Mouse (Mus musculus) frontal cortex, postnatal 36 days (tissue): Measurements from ENCODE around the gene Cct6b.
A peak's percentile ranks its signal among the peaks of the same experiment; 100 is the strongest.
"Not testable (repeated sequence)": the region's sequence is repeated elsewhere in the genome, so short reads cannot be mapped to it uniquely, and the experiment has no call there.

Experiments
- DNase-seq, 2 experiments: peaks; one replicate each; pipeline ENCODE4 v3.0.0; 2022; ENCODE audit warnings: low spot score in 2 of 2

Cct6b gene

GRCm38 (mm10) chr11:82705082-82705481 is 59.0 kb downstream of the Cct6b start:
- no peak for DNase-seq

DNA sequence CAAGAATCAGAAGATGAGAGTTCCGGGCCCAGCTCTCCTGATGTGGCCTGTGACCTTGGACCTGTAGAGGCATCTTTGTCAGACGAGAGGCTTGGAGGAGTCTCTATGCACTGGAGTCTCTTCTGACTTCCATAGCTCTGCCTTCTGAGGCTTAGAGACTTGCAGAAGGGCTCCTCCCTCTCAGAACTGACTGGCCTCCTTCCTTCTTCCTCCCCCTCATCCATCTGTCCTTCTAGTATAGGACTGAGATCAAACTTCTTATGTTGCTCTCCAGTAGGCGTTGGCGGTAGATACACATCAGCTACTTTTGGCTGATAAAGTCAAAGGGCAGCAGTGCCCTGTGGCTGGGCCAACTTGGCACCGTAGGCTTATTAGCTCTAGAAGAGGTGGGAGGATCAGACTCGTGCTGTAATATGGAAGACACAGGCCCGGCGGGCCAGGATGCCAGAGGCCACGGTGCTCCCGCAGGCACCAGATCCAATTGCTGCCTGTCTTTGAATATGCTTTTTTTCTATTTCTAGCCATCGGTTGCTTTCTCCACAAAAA is 64.2 kb downstream of the Cct6b start:
- DNase-seq: peak in 1 of 2 experiments; percentile 28

DNA sequence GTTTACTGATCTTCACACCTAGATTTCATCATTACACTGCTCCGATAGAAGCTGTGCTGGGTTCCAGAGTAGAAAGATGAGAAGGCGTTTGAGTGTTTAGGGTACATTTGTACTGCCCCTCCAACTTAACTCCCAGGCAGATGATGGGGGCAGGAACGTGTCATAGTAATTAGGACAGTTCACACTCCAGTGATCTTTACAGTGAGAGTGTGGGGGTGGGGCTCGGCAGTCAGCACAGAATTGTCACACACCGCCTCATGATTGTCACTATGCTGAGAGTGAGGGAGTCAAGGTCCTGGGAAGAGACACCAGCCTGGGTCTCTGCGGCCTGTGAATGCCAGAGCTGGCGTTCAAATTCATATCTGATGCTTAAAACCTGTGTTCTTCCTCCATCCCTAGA is 68.2 kb downstream of the Cct6b start:
- DNase-seq: no peak

GRCm38 (mm10) chr11:82694947-82695346 is 69.2 kb downstream of the Cct6b start:
- DNase-seq: not testable (repeated sequence)

DNA sequence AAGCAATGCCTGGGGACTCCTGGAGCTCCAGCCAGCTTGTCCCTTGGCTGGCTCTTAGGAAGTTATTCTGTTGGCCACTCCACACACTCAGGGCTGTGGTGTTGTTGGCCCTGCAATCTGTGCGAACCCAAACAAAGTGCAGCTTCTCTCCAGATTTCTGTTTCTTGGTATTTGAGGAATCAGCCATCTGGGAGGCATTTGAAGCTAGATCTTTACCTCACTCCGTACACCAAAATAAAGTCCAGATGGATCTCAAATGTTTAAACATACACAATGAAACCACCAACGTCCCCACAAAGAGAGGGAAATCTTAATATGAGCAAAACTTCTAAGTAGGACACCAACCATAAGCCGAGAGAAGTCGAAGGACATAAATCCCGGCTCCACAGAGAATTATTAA is 71.5 kb downstream of the Cct6b start:
- peak in 1 of 2 experiments; percentile 35 for DNase-seq

DNA sequence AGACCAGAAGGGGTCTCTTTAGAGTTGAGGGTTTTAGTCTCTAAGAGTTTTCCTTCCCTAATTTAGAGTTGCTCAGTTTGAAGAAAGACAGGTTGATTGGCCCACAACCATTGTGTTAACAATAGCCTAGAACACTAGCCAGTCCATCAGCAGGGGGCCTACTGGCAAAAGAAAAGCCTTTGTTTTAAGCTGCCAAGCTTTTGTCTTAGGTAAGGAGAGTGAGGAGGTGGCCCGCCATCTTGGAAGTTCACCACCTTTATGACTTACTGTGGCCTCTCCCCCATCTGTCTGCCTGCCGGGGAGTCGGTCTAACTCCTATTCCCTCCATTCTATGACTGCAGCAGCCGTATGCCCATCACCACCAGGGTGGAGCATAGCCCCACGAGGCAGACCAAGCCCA is 73.6 kb downstream of the Cct6b start:
- DNase-seq: no peak

GRCm38 (mm10) chr11:82687668-82688067 is 76.5 kb downstream of the Cct6b start:
- DNase-seq: peak in 1 of 2 experiments; percentile 20

DNA sequence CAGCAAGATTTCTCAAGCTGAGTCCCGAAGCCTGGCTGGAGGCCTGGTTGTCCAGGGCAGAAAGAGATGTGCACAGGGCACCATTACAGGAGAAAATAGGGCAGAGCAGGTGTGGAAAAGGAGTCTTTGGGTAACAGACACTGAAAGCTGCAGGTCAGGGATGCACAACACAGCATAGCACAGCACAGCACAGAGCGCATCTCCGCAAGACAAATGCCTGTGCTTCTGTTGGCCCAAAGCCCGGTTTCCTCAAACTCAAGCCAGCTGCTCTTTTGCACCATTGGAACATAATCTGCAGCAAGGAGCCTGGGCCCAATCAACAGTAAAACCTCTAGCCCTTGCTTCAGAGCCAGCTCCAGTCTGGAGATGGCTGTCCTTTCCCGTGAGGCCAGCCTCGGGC is 79.4 kb downstream of the Cct6b start:
- DNase-seq: peak; percentile 60 to 72

- DNase-seq: peak; percentile 44 to 45
Measured at GRCm38 (mm10) chr11:82683765-82684505, 80.2 kb downstream of the Cct6b start.

GRCm38 (mm10) chr11:82678561-82678960 is 85.6 kb downstream of the Cct6b start:
- no peak for DNase-seq
